Mouse (Mus musculus) adipose tissue, adult 10 weeks (tissue): ENCODE measurements around the gene Ulbp1. TPM values are rescaled to one million over a fixed set of nuclear protein-coding genes. Genes with fewer than 3 reads are reported as not detected.

ENCODE experiments used
- polyA plus RNA-seq: library from polyadenylated mRNA; stranded (reverse); fragments of 350-450 nt; fragmentation: Illumina TruSeq; extraction: RNeasy Lipid Tissue Mini Kit (QIAGEN cat#74804); gene quantifications from one replicate; pipeline ENCODE4 v1.2.3, GENCODE M21; 2014; ENCODE audit warnings: low read depth, low replicate concordance

Gene Ulbp1
- polyA plus RNA-seq, result 0.55 TPM

DNA sequence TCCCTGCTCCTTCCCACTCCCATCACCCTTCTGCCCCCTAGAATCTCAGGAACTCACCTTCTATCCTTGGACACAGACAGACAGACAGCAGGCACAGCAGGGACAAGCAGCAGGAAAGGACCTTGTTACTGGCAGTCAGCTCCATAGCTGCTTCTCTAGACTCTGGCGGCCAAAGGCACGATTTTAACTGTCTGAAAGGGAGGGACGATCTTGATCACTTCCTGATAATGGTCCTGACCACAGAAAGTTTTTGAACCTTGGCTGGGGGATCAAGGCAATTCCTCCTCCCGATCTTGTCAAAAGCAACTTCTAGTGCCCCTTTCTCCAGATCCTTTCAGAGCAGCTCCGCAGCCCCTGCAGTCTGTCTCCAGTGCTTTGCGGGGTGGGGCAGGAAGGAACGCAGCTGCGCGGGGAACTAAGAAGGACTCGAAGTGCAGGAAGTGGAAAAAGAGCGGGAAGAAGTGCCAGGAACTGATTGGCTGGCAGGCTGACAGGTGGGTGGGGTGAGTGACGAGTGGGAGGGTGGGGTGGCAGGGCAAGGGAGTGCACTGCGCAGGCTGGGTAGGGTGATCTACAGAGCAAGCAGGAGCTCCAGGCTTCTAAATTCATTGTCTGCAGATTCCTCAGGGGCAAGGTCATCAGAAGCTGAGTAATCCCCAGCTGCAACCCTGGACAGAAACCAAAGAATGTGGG, at the start of gene Ulbp1:
Gene Ulbp1, minus strand, starts transcription at position 442 of the 693 bp plus-strand sequence.

Other genes starting within 250 kb of the Ulbp1 start
- 3.0 TPM for gene Lrp11, start 116.2 kb upstream of the Ulbp1 start, polyA plus RNA-seq
- 10.9 TPM for gene Nup43, start 193.9 kb upstream of the Ulbp1 start, polyA plus RNA-seq
- 58.7 TPM for gene Pcmt1, start 207.5 kb upstream of the Ulbp1 start, polyA plus RNA-seq
- gene Lats1, start 207.6 kb upstream of the Ulbp1 start, polyA plus RNA-seq, result 19.4 TPM